Mouse (Mus musculus): ENCODE measurements around the gene Dnajb13. TPM values are rescaled to one million over a fixed set of nuclear protein-coding genes. Genes with fewer than 3 reads are reported as not detected.
"Not testable (repeated sequence)": the region's sequence is repeated elsewhere in the genome, so short reads cannot be mapped to it uniquely, and the experiment has no call there.

The Dnajb13 gene
- polyA plus RNA-seq, 1 experiment, result 0.51 TPM

- no peak for DNase-seq (ENCODE audit: low read depth, low spot score)
- WGBS, result 10% methylated on average over 19 of the region's 19 CpGs
These were observed 21.0 kb downstream of the Dnajb13 start for GRCm38 (mm10) chr7:100493484-100494414.

- WGBS, result under 1% methylated on average over 27 of the region's 27 CpGs
These were observed 21.7 kb downstream of the Dnajb13 start, which contains the start of gene Ucp2 for GRCm38 (mm10) chr7:100493117-100493483. Gene Ucp2 (plus strand): TSS chr7:100493337.

GRCm38 (mm10) chr7:100492391-100493116 is 22.2 kb downstream of the Dnajb13 start:
- no peak for DNase-seq (ENCODE audit: low read depth, low spot score)
- WGBS, result 5% methylated on average over 36 of the region's 36 CpGs

More at GRCm38 (mm10) chr7:100493117-100493483, 21.7 kb downstream of the Dnajb13 start, which contains the start of gene Ucp2:
- DNase-seq (ENCODE audit: low read depth, low spot score), result peak; percentile 76

- 54% methylated on average over 10 of the region's 10 CpGs for WGBS
- DNase-seq (ENCODE audit: low read depth, low spot score), result no peak
These were observed 26.2 kb downstream of the Dnajb13 start for GRCm38 (mm10) chr7:100488474-100489048.

- no peak for DNase-seq (ENCODE audit: low read depth, low spot score)
- WGBS, result 60% methylated on average over 2 of the region's 2 CpGs
These were observed 27.5 kb downstream of the Dnajb13 start for GRCm38 (mm10) chr7:100487301-100487700.

GRCm38 (mm10) chr7:100484493-100484892 is 30.3 kb downstream of the Dnajb13 start:
- WGBS, result 83% methylated on average over 5 of the region's 5 CpGs
- no peak for DNase-seq (ENCODE audit: low read depth, low spot score)

GRCm38 (mm10) chr7:100482046-100482445 is 32.7 kb downstream of the Dnajb13 start:
- DNase-seq (ENCODE audit: low read depth, low spot score), result not testable (repeated sequence)
- 60% methylated on average over 2 of the region's 2 CpGs for WGBS

- DNase-seq (ENCODE audit: low read depth, low spot score), result no peak
- WGBS, result 88% methylated on average over 17 of the region's 17 CpGs
These were observed 34.6 kb downstream of the Dnajb13 start for GRCm38 (mm10) chr7:100480175-100480574.

- DNase-seq (ENCODE audit: low read depth, low spot score), result no peak
These were observed 35.0 kb downstream of the Dnajb13 start for GRCm38 (mm10) chr7:100479823-100480164.

GRCm38 (mm10) chr7:100479100-100479822 is 35.5 kb downstream of the Dnajb13 start:
- 59% methylated on average over 20 of the region's 20 CpGs for WGBS

More at GRCm38 (mm10) chr7:100479823-100480164, 35.0 kb downstream of the Dnajb13 start:
- 51% methylated on average over 15 of the region's 15 CpGs for WGBS

GRCm38 (mm10) chr7:100474680-100475079 is 40.1 kb downstream of the Dnajb13 start:
- WGBS, result 13% methylated on average over 1 of the region's 1 CpGs
- DNase-seq (ENCODE audit: low read depth, low spot score), result no peak

More at GRCm38 (mm10) chr7:100479100-100479822, 35.5 kb downstream of the Dnajb13 start:
- no peak for DNase-seq (ENCODE audit: low read depth, low spot score)

- WGBS, result 67% methylated on average over 9 of the region's 9 CpGs
- DNase-seq (ENCODE audit: low read depth, low spot score), result no peak
These were observed 40.8 kb downstream of the Dnajb13 start for GRCm38 (mm10) chr7:100473846-100474454.

- WGBS, result 90% methylated on average over 6 of the region's 6 CpGs
- DNase-seq (ENCODE audit: low read depth, low spot score), result no peak
These were observed 42.0 kb downstream of the Dnajb13 start, which contains the start of gene Ucp3 for GRCm38 (mm10) chr7:100472777-100473176. Gene Ucp3 (plus strand): TSS chr7:100472990.

GRCm38 (mm10) chr7:100471407-100471797 is 43.4 kb downstream of the Dnajb13 start:
- 74% methylated on average over 1 of the region's 1 CpGs for WGBS
- no peak for DNase-seq (ENCODE audit: low read depth, low spot score)

- no peak for DNase-seq (ENCODE audit: low read depth, low spot score)
- WGBS, result 95% methylated on average over 11 of the region's 11 CpGs
These were observed 43.9 kb downstream of the Dnajb13 start for GRCm38 (mm10) chr7:100470796-100471406.

- WGBS, result 95% methylated on average over 1 of the region's 1 CpGs
- DNase-seq (ENCODE audit: low read depth, low spot score), result no peak
These were observed 45.3 kb downstream of the Dnajb13 start for GRCm38 (mm10) chr7:100469502-100469901.

GRCm38 (mm10) chr7:100468761-100469160 is 46.0 kb downstream of the Dnajb13 start:
- 91% methylated on average over 6 of the region's 6 CpGs for WGBS
- no peak for DNase-seq (ENCODE audit: low read depth, low spot score)

- DNase-seq (ENCODE audit: low read depth, low spot score), result no peak
- 87% methylated on average over 11 of the region's 11 CpGs for WGBS
These were observed 47.8 kb downstream of the Dnajb13 start for GRCm38 (mm10) chr7:100466781-100467510.
